Mouse (Mus musculus): Measurements from ENCODE around the gene Foxn3. TPM values are rescaled to one million over a fixed set of nuclear protein-coding genes. Genes with fewer than 3 reads are reported as not detected.

Gene Foxn3
- total and polyA plus RNA-seq, 3 experiments, result 9.7 to 26.8 (median 11.0) TPM

- H3K4me1 ChIP-seq (ENCODE audit: control insufficient read depth in 1 of 2, insufficient read depth in 2 of 2), result no peaks in the 10 kb centered on the region
- dilution Hi-C loops (cut with MboI; ENCODE audit: extremely low pct_ligation_motif_present, extremely low pct_unique_long_range_greater_than_20kb, low sequenced_read_pairs) (no loop called here), in situ Hi-C loops (cut with MboI; ENCODE audit: low pct_ligation_motif_present, low pct_unique_long_range_greater_than_20kb, low sequenced_read_pairs) (no loop called here)
- peaks cover 9% of the 10 kb centered on the region for H3K9me3 ChIP-seq (replicated peaks; ENCODE audit: low read length)
- peak; percentile 84 for TF ChIP-seq MAFK (IDR thresholded peaks at IDR 0.05; ENCODE audit: insufficient replicate concordance, low read length)
- no peak for TF ChIP-seq IRF4 (IDR thresholded peaks at IDR 0.05; ENCODE audit: low read depth, low read length)
- H3K27me3 ChIP-seq (replicated peaks), result no peaks in the 10 kb centered on the region
- H3K79me2 ChIP-seq (replicated peaks; ENCODE audit: control insufficient read depth, extremely low read depth, insufficient read depth, poor library complexity, severe bottlenecking), result no peaks in the 10 kb centered on the region
- H3K36me3 ChIP-seq (replicated peaks in 1 of 2; ENCODE audit: control insufficient read depth in 1 of 2, insufficient read depth in 1 of 2, low read length in 1 of 2), result no peaks in the 10 kb centered on the region
- no peak overlapping the region for H3K4me2 ChIP-seq (ENCODE audit: insufficient read depth, low read depth, poor library complexity, severe bottlenecking)
- no peak overlapping the region for H3K9ac ChIP-seq (ENCODE audit: insufficient read depth, low read depth)
- H3K4me3 ChIP-seq (replicated peaks in 1 of 3; ENCODE audit: low read depth in 2 of 3, low read length in 2 of 3, poor library complexity in 1 of 3), result no peak overlapping the region
- no peak for DNase-seq (ENCODE audit: extremely low read depth)
- H3K27ac ChIP-seq (ENCODE audit: insufficient read depth, low read depth), result no peak overlapping the region
These were observed 33.0 kb upstream of the Foxn3 start for GRCm38 (mm10) chr12:99596397-99596796.

GRCm38 (mm10) chr12:99587338-99587737 is 24.0 kb upstream of the Foxn3 start:
- peaks cover 9 to 32% of the 10 kb centered on the region in 2 experiments for H3K4me1 ChIP-seq (ENCODE audit: control insufficient read depth in 1 of 2, insufficient read depth in 2 of 2)
- peak overlapping the region; percentile 78 for H3K4me2 ChIP-seq (ENCODE audit: insufficient read depth, low read depth, poor library complexity, severe bottlenecking)
- H3K27ac ChIP-seq (ENCODE audit: insufficient read depth, low read depth), result no peak overlapping the region
- dilution Hi-C loops (cut with MboI; ENCODE audit: extremely low pct_ligation_motif_present, extremely low pct_unique_long_range_greater_than_20kb, low sequenced_read_pairs), result no loop called here
- H3K9ac ChIP-seq (ENCODE audit: insufficient read depth, low read depth), result no peak overlapping the region; the same call in 1 of the 2 replicates
- no peaks in the 10 kb centered on the region for H3K27me3 ChIP-seq (replicated peaks)
- H3K79me2 ChIP-seq (replicated peaks; ENCODE audit: control insufficient read depth, extremely low read depth, insufficient read depth, poor library complexity, severe bottlenecking), result no peaks in the 10 kb centered on the region
- no peak overlapping the region for H3K4me3 ChIP-seq (replicated peaks in 1 of 3; ENCODE audit: low read depth in 2 of 3, low read length in 2 of 3, poor library complexity in 1 of 3)
- H3K9me3 ChIP-seq (replicated peaks; ENCODE audit: low read length), result peaks cover 6% of the 10 kb centered on the region
- no peaks in the 10 kb centered on the region for H3K36me3 ChIP-seq (replicated peaks in 1 of 2; ENCODE audit: control insufficient read depth in 1 of 2, insufficient read depth in 1 of 2, low read length in 1 of 2)
- peak; percentile 74 for DNase-seq (ENCODE audit: extremely low read depth)
- in situ Hi-C loops (cut with MboI; ENCODE audit: low pct_ligation_motif_present, low pct_unique_long_range_greater_than_20kb, low sequenced_read_pairs), result no loop called here
- 0 out of 2 replicates have a peak, but pooled peaks have one; percentile 53 for TF ChIP-seq MYC (IDR thresholded peaks at IDR 0.05; ENCODE audit: low read depth, low read length)
- peak; percentile 89 for TF ChIP-seq JUN (IDR thresholded peaks at IDR 0.05; ENCODE audit: insufficient read depth, low read depth, low read length)
- peak; percentile 97 for TF ChIP-seq ETS1 (conservative IDR thresholded peaks at IDR 0.05; ENCODE audit: low read depth, low read length)
- TF ChIP-seq BHLHE40 (IDR thresholded peaks at IDR 0.05; ENCODE audit: low read depth, low read length), result peak; percentile 85
- no peak for TF ChIP-seq PAX5 (IDR thresholded peaks at IDR 0.05; ENCODE audit: low read length)
- TF ChIP-seq TCF12 (IDR thresholded peaks at IDR 0.05; ENCODE audit: low read depth, low read length), result peak; percentile 81; the same call in 1 of the 2 replicates
- TF ChIP-seq RAD21 (IDR thresholded peaks at IDR 0.05; ENCODE audit: low read depth, low read length), result no peak; the same call in none of the 2 replicates
- peak; percentile 89 for TF ChIP-seq ZNF384 (IDR thresholded peaks at IDR 0.05; ENCODE audit: low read depth, low read length)
- TF ChIP-seq KAT2A (IDR thresholded peaks at IDR 0.05; ENCODE audit: insufficient replicate concordance, low read length), result no peak
- peak; percentile 94 for TF ChIP-seq JUND (conservative IDR thresholded peaks at IDR 0.05; ENCODE audit: low read depth, low read length)
- no peak for TF ChIP-seq POLR2AphosphoS2 (IDR thresholded peaks at IDR 0.05; ENCODE audit: low read depth, low read length)
- TF ChIP-seq MAFK (IDR thresholded peaks at IDR 0.05; ENCODE audit: insufficient replicate concordance, low read length), result peak; percentile 80
- no peak for TF ChIP-seq ZC3H11A (IDR thresholded peaks at IDR 0.05; ENCODE audit: low read depth, low read length)
- no peak for TF ChIP-seq MXI1 (IDR thresholded peaks at IDR 0.05; ENCODE audit: low read depth, low read length)
- TF ChIP-seq CHD1 (IDR thresholded peaks at IDR 0.05; ENCODE audit: low read depth, low read length), result no peak
- no peak for TF ChIP-seq ZKSCAN1 (IDR thresholded peaks at IDR 0.05; ENCODE audit: borderline replicate concordance, low read depth, low read length)
- no peak for TF ChIP-seq POLR2A (IDR thresholded peaks at IDR 0.05; ENCODE audit: low read depth, low read length)
- no peak for TF ChIP-seq E2F4 (IDR thresholded peaks at IDR 0.05; ENCODE audit: insufficient replicate concordance, low read depth, low read length)
- TF ChIP-seq IRF4 (IDR thresholded peaks at IDR 0.05; ENCODE audit: low read depth, low read length), result peak; percentile 96
- TF ChIP-seq USF2 (conservative IDR thresholded peaks at IDR 0.05; ENCODE audit: low read depth, low read length), result no peak
- peak; percentile 44 for TF ChIP-seq CHD2 (IDR thresholded peaks at IDR 0.05; ENCODE audit: low read length)
- TF ChIP-seq HCFC1 (IDR thresholded peaks at IDR 0.05; ENCODE audit: low read depth, low read length), result no peak
- TF ChIP-seq NELFE (IDR thresholded peaks at IDR 0.05; ENCODE audit: low read depth, low read length), result no peak
- TF ChIP-seq UBTF (IDR thresholded peaks at IDR 0.05; ENCODE audit: low read depth, low read length), result no peak
- TF ChIP-seq GABPA (IDR thresholded peaks at IDR 0.05; ENCODE audit: insufficient replicate concordance, low read depth, low read length), result no peak
- TF ChIP-seq SMC3 (IDR thresholded peaks at IDR 0.05; ENCODE audit: low read depth, low read length), result no peak; the same call in 1 of the 2 replicates
- no peak for TF ChIP-seq MAZ (IDR thresholded peaks at IDR 0.05; ENCODE audit: low read depth, low read length)
- TF ChIP-seq ZMIZ1 (IDR thresholded peaks at IDR 0.05; ENCODE audit: low read depth, low read length), result no peak
- no peak for TF ChIP-seq ELF1 (IDR thresholded peaks at IDR 0.05; ENCODE audit: low read depth, low read length)
- 0 out of 2 replicates have a peak, but pooled peaks have one; percentile 65 for TF ChIP-seq RCOR1 (conservative IDR thresholded peaks at IDR 0.05; ENCODE audit: low read depth, low read length)
- TF ChIP-seq EP300 (IDR thresholded peaks at IDR 0.05; ENCODE audit: low read length), result peak; percentile 94
- no peak for TF ChIP-seq NRF1 (IDR thresholded peaks at IDR 0.05; ENCODE audit: low read depth, low read length)
- peak; percentile 97 for TF ChIP-seq MEF2A (IDR thresholded peaks at IDR 0.05; ENCODE audit: borderline replicate concordance, low read depth, low read length)

Data from CH12.LX (cell line).